Mouse (Mus musculus): ENCODE measurements at regions not wholly inside any gene's neighbourhood (a gene's known extent, or its start where the extent isn't known, plus 50 kb on each side); places are given as distances from the start of the nearest gene placed in this dataset.

DNA sequence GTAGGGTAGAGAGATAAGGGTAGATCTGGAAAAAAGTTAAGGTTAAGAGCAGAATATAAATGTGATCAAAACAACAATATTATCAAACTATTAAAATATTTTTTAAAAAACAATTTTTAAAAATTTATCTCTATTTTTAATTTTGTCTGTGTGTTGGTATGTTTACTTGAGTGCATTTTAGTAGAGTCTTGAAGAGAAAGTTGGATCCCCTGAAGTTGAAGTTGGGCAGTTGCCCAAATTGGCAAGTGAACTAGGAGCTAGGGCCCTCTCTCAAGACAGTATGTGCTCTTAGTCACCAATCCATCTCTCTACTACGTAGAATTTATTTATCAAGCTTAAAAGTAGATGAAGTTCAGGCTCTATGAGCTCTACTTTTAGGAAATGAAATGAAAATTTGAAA, 59.9 kb downstream of the Adamts1 start:
- Histone ChIP-seq H3K27me3 (ENCODE audit: insufficient read depth, low read length) (no peaks in the 10 kb centered on the region), H3K9me3 (replicated peaks) (no peaks in the 10 kb centered on the region), H3K4me1 (ENCODE audit: insufficient read depth, low read depth, low read length) (no peaks in the 10 kb centered on the region), H3K36me3 (replicated peaks) (no peaks in the 10 kb centered on the region), H3K4me3 (ENCODE audit: low read depth, low read length) (no peak overlapping the region)
- TF ChIP-seq TAL1 (conservative IDR thresholded peaks at IDR 0.05; ENCODE audit: low read depth, low read length) (no peak), GATA1 (IDR thresholded peaks at IDR 0.05; ENCODE audit: borderline replicate concordance, low read length) (no peak), CTCF (IDR thresholded peaks at IDR 0.05; ENCODE audit: low read depth, low read length) (no peak), GATA2 (IDR thresholded peaks at IDR 0.05; ENCODE audit: borderline replicate concordance, low read depth, low read length) (no peak)
- no peak for ATAC-seq (ENCODE audit: extremely low read depth, insufficient number of reproducible peaks, low FRiP score, poor library complexity, severe bottlenecking)
- DNase-seq (ENCODE audit: low spot score): no peak

DNA sequence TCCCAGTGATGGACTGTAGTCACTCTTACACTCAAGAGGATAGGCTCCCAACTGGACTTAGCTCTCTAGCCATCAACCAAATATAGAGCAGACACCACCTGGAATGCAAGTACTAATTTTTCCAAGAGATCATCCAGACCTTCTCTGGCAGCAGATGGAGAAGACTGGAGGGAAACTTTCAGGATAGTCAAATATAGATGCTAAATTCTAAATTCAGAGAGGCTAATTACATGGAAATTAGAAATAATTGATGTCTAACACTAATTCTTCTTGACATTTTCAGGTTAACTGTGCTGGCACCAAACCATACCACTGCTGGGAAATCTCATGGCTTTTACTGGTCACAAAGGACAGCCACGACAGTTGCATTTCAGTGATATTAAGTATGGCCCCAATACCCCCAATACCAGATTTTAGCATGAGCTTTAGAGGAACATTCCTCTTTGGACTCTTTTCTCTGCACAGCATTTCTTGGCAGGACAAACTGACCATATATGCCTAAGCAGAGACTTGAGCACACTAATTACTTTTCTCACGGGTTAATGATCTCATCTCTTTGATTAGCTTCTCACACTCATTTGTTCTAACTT, 64.2 kb downstream of the Adamts1 start:
- ATAC-seq (ENCODE audit: extremely low read depth, insufficient number of reproducible peaks, low FRiP score, poor library complexity, severe bottlenecking) (no peak), DNase-seq (ENCODE audit: low spot score) (no peak)
- TF ChIP-seq CTCF (IDR thresholded peaks at IDR 0.05; ENCODE audit: low read depth, low read length): no peak
- TF ChIP-seq GATA1 (IDR thresholded peaks at IDR 0.05; ENCODE audit: borderline replicate concordance, low read length): no peak
- no peak for TF ChIP-seq POLR2AphosphoS5 (IDR thresholded peaks at IDR 0.05; ENCODE audit: insufficient replicate concordance, low read depth, low read length)
- TF ChIP-seq GATA2 (IDR thresholded peaks at IDR 0.05; ENCODE audit: borderline replicate concordance, low read depth, low read length): no peak
- TF ChIP-seq TAL1 (conservative IDR thresholded peaks at IDR 0.05; ENCODE audit: low read depth, low read length): no peak
- no peak overlapping the region for H3K4me3 ChIP-seq (ENCODE audit: low read depth, low read length)
- no peaks in the 10 kb centered on the region for H3K36me3 ChIP-seq (replicated peaks)
- H3K27me3 ChIP-seq (ENCODE audit: insufficient read depth, low read length): no peaks in the 10 kb centered on the region
- H3K4me1 ChIP-seq (ENCODE audit: insufficient read depth, low read depth, low read length): no peaks in the 10 kb centered on the region
- H3K9me3 ChIP-seq (replicated peaks): no peaks in the 10 kb centered on the region

DNA sequence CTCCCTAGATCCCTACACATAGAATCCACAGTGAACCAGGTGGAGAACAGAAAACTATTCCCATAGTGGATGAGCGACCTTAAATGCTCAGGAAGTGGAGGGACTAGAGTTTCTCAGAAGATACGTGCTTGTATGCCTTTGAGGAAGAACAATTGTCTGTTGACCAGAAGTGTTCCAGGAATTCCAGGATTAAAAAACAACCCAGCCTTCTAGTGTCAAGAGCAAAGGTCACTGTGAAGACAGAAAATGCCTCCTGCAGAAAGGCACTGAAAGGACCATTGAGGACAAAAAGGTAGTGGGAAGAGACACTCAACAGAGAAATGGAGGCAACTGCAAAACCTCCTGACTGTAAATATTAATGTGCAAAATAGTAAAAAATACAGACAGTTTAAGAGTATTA, 74.9 kb downstream of the Adamts1 start:
- TF ChIP-seq GATA2 (IDR thresholded peaks at IDR 0.05; ENCODE audit: borderline replicate concordance, low read depth, low read length) (no peak), GATA1 (IDR thresholded peaks at IDR 0.05; ENCODE audit: borderline replicate concordance, low read length) (no peak), TAL1 (conservative IDR thresholded peaks at IDR 0.05; ENCODE audit: low read depth, low read length) (no peak), CTCF (IDR thresholded peaks at IDR 0.05; ENCODE audit: low read depth, low read length) (no peak), POLR2AphosphoS5 (IDR thresholded peaks at IDR 0.05; ENCODE audit: insufficient replicate concordance, low read depth, low read length) (no peak)
- H3K36me3 ChIP-seq (replicated peaks): no peaks in the 10 kb centered on the region
- 0 out of 2 replicates have a peak, but pooled peaks cover 2% of the 10 kb centered on the region for H3K27me3 ChIP-seq (ENCODE audit: insufficient read depth, low read length)
- DNase-seq (ENCODE audit: low spot score): no peak
- no peak overlapping the region for H3K4me3 ChIP-seq (ENCODE audit: low read depth, low read length)
- no peak for ATAC-seq (ENCODE audit: extremely low read depth, insufficient number of reproducible peaks, low FRiP score, poor library complexity, severe bottlenecking)
- H3K4me1 ChIP-seq (ENCODE audit: insufficient read depth, low read depth, low read length): no peaks in the 10 kb centered on the region
- no peaks in the 10 kb centered on the region for H3K9me3 ChIP-seq (replicated peaks)

DNA sequence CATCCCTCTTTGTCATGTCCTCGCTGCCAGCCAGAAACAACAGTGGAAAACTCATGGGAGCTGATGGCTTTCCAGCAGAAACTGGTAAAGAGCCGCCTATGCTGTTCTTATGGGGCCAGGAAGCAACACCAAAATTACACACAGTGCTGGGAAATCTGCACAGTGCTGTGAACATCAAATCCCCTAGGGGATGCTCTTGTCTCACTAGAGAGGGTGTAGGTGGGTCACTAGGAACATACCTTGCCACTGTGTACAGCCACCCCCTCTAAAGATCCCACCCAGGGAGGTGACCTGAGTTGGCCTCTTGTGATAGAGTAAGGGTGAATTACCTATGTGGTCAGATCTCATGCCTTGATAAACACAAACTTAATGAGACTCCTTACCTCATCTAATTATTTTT, 80.9 kb downstream of the Adamts1 start:
- Histone ChIP-seq H3K27me3 (ENCODE audit: insufficient read depth, low read length) (no peaks in the 10 kb centered on the region), H3K4me3 (ENCODE audit: low read depth, low read length) (no peak overlapping the region), H3K4me1 (ENCODE audit: insufficient read depth, low read depth, low read length) (no peaks in the 10 kb centered on the region), H3K9me3 (replicated peaks) (no peaks in the 10 kb centered on the region), H3K36me3 (replicated peaks) (no peaks in the 10 kb centered on the region)
- no peak for TF ChIP-seq CTCF (IDR thresholded peaks at IDR 0.05; ENCODE audit: low read depth, low read length)
- no peak for TF ChIP-seq POLR2AphosphoS5 (IDR thresholded peaks at IDR 0.05; ENCODE audit: insufficient replicate concordance, low read depth, low read length)
- no peak for TF ChIP-seq GATA1 (IDR thresholded peaks at IDR 0.05; ENCODE audit: borderline replicate concordance, low read length)
- TF ChIP-seq GATA2 (IDR thresholded peaks at IDR 0.05; ENCODE audit: borderline replicate concordance, low read depth, low read length): no peak
- no peak for TF ChIP-seq TAL1 (conservative IDR thresholded peaks at IDR 0.05; ENCODE audit: low read depth, low read length)
- no peak for ATAC-seq (ENCODE audit: extremely low read depth, insufficient number of reproducible peaks, low FRiP score, poor library complexity, severe bottlenecking)
- DNase-seq (ENCODE audit: low spot score): no peak

DNA sequence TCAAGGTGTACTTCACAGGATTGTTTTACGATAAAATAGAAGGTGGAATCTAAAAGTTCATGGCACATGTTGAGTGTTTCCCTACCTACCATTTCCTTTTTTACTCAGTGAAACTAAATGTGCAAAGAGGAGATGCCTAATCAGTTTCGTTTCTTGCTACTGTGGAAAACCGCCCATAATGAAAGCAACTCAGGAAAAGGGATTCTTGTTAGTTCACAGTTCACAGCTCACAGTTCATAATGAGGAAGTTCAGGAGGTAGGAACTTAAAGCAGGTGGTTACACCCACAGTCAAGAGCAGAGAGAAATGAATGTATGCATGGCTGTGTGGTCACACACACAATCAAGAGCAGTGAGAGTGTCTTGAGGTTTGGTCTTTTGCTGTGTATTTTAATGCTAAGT, 90.6 kb downstream of the Adamts1 start:
- no peak for TF ChIP-seq CTCF (IDR thresholded peaks at IDR 0.05; ENCODE audit: low read depth, low read length)
- no peak for TF ChIP-seq POLR2AphosphoS5 (IDR thresholded peaks at IDR 0.05; ENCODE audit: insufficient replicate concordance, low read depth, low read length)
- no peak for TF ChIP-seq GATA1 (IDR thresholded peaks at IDR 0.05; ENCODE audit: borderline replicate concordance, low read length)
- no peak for TF ChIP-seq TAL1 (conservative IDR thresholded peaks at IDR 0.05; ENCODE audit: low read depth, low read length)
- no peak for TF ChIP-seq GATA2 (IDR thresholded peaks at IDR 0.05; ENCODE audit: borderline replicate concordance, low read depth, low read length)
- no peak for ATAC-seq (ENCODE audit: extremely low read depth, insufficient number of reproducible peaks, low FRiP score, poor library complexity, severe bottlenecking)
- Histone ChIP-seq H3K4me1 (ENCODE audit: insufficient read depth, low read depth, low read length) (no peaks in the 10 kb centered on the region), H3K9me3 (replicated peaks) (no peaks in the 10 kb centered on the region), H3K4me3 (ENCODE audit: low read depth, low read length) (no peak overlapping the region), H3K27me3 (ENCODE audit: insufficient read depth, low read length) (no peaks in the 10 kb centered on the region), H3K36me3 (replicated peaks) (no peaks in the 10 kb centered on the region)
- DNase-seq (ENCODE audit: low spot score): no peak

DNA sequence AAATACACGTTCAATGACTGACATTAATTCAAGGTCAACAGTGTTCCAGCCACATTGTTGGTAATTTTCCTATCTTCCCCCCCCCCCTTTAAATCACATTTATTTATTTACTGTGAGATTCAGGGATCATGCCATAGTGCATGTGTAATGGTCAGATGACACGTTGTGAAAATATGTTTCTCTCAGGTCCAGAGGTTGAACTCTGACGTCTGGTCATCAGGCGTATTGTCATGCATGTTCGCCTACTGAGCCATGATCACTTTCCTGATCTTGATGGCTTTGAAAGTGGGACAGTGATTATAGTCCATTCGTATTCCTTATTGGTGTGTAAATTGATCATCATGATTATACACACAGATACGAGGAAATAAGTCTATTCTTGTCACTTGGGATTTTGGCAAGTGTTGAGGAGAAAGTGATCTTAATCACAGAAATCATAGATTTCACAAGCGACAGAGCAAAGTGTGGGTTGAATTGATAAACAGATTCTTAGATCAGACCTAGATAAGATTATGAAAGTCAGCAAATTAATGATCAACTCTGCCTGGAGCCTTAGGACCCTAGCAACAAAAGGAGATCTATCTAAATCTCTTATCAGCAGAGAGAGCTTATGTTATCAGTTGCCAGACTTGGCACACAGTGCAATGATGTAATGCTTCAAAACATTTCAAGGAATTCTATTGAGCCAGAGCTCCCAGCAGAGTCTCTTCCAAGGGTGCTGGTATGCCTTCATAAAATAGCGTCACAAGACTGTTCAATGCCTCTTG, 98.5 kb downstream of the Adamts1 start:
- Histone ChIP-seq H3K36me3 (replicated peaks) (no peaks in the 10 kb centered on the region), H3K9me3 (replicated peaks) (no peaks in the 10 kb centered on the region), H3K4me1 (ENCODE audit: insufficient read depth, low read depth, low read length) (no peaks in the 10 kb centered on the region), H3K4me3 (ENCODE audit: low read depth, low read length) (no peak overlapping the region), H3K27me3 (ENCODE audit: insufficient read depth, low read length) (no peaks in the 10 kb centered on the region)
- TF ChIP-seq POLR2AphosphoS5 (IDR thresholded peaks at IDR 0.05; ENCODE audit: insufficient replicate concordance, low read depth, low read length) (no peak), CTCF (IDR thresholded peaks at IDR 0.05; ENCODE audit: low read depth, low read length) (no peak), GATA2 (IDR thresholded peaks at IDR 0.05; ENCODE audit: borderline replicate concordance, low read depth, low read length) (no peak), GATA1 (IDR thresholded peaks at IDR 0.05; ENCODE audit: borderline replicate concordance, low read length) (no peak), TAL1 (conservative IDR thresholded peaks at IDR 0.05; ENCODE audit: low read depth, low read length) (no peak)
- DNase-seq (ENCODE audit: low spot score) (no peak), ATAC-seq (ENCODE audit: extremely low read depth, insufficient number of reproducible peaks, low FRiP score, poor library complexity, severe bottlenecking) (no peak)
